Mouse (Mus musculus) cerebellum, adult 2 months (tissue): ENCODE measurements around the gene Zfhx3. TPM values are rescaled to one million over a fixed set of nuclear protein-coding genes. Genes with fewer than 3 reads are reported as not detected.

Experiments used
- DNase-seq, 2 experiments: peaks; one replicate each; pipeline ENCODE4 v3.0.0; 2021
- H3K27ac ChIP-seq: fragments of 200-500 bp; 2 replicates; pipeline ENCODE4 v1.5.1; 2012; ENCODE audit warnings: low read length, control low read depth, inconsistent platforms; ENCODE audit not compliant: insufficient read depth
- H3K27me3 ChIP-seq: fragments of 200-500 bp; 2 replicates; pipeline ENCODE4 v1.6.1; 2012; ENCODE audit warnings: inconsistent platforms, mild to moderate bottlenecking, low read length, moderate library complexity; ENCODE audit not compliant: control insufficient read depth, insufficient read depth
- H3K4me1 ChIP-seq: fragments of 200-500 bp; 2 replicates; pipeline ENCODE4 v1.6.1; 2011; ENCODE audit warnings: low read length; ENCODE audit not compliant: control insufficient read depth, insufficient read depth
- H3K4me3 ChIP-seq: fragments of 200-500 bp; replicated peaks from 2 replicates; pipeline ENCODE3; 2011; ENCODE audit warnings: mild to moderate bottlenecking, low read depth, low read length, control low read depth; ENCODE audit not compliant: insufficient read depth
- CTCF ChIP-seq: fragments of 200-500 bp; IDR thresholded peaks from 2 replicates; pipeline ENCODE4 v1.5.1; 2011; ENCODE audit warnings: low read depth, mild to moderate bottlenecking, control low read depth, low read length, moderate library complexity, borderline replicate concordance; ENCODE audit not compliant: insufficient read depth
- POLR2A ChIP-seq: fragments of 200-500 bp; IDR thresholded peaks from 2 replicates; pipeline ENCODE4 v1.6.1; 2011; ENCODE audit warnings: low read length, control low read depth, borderline replicate concordance; ENCODE audit not compliant: insufficient read depth
- WGBS: fragments of 180-500 bp; shearing (Covaris S2); methylation state at CpG from one replicate; pipeline ENCODE4 v1.1.7; 2018; 5-methylcytosine and 5-hydroxymethylcytosine counted together
- polyA plus RNA-seq: library from polyadenylated mRNA; depleted of rRNA; stranded (reverse); fragments of >200 nt; gene quantifications from 2 replicates; pipeline ENCODE4 v1.2.3, GENCODE M21; 2012

The Zfhx3 gene
- polyA plus RNA-seq, 1 experiment: 3.3 TPM

DNA sequence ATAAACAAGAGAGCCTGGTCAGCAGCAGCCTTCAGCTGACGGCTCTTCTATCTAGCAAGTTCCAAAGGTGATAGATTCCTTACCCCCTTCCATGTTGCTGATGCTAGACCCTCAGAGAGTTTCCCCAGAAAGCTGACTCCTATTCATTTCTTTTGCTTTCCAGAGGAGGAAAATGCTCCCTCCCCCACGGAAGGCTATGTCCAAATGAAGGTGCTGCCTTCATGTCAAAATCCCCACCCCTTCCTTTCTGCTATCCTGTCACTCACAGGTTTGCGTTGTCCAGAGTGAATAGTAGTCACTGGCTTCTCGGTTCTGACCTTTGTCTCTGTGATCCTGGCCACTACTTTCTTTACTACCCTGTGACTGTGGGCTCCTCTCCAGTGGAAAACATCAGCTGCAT, 406.3 kb downstream of the Zfhx3 start:
- no peak for DNase-seq
- TF ChIP-seq CTCF (no peak), POLR2A (no peak)
- H3K27ac ChIP-seq: no peak overlapping the region
- no peak overlapping the region for H3K4me3 ChIP-seq
- H3K4me1 ChIP-seq: no peaks in the 10 kb centered on the region
- no peaks in the 10 kb centered on the region for H3K27me3 ChIP-seq
- 50% methylated on average over 4 of the region's 4 CpGs for WGBS

- no peak overlapping the region for H3K4me3 ChIP-seq
- TF ChIP-seq CTCF (no peak), POLR2A (no peak)
- 21% methylated on average over 10 of the region's 10 CpGs for WGBS
- DNase-seq: no peak
- no peak overlapping the region for H3K27ac ChIP-seq
- no peaks in the 10 kb centered on the region for H3K27me3 ChIP-seq
- H3K4me1 ChIP-seq: no peaks in the 10 kb centered on the region
Measured at GRCm38 (mm10) chr8:108355119-108355777, 412.8 kb downstream of the Zfhx3 start.

GRCm38 (mm10) chr8:108361402-108361801, 419.0 kb downstream of the Zfhx3 start:
- Histone ChIP-seq H3K27ac (no peak overlapping the region), H3K27me3 (no peaks in the 10 kb centered on the region), H3K4me3 (no peak overlapping the region), H3K4me1 (no peaks in the 10 kb centered on the region)
- no peak for DNase-seq
- no peak for TF ChIP-seq CTCF
- no peak for TF ChIP-seq POLR2A
- 41% methylated on average over 4 of the region's 4 CpGs for WGBS

DNA sequence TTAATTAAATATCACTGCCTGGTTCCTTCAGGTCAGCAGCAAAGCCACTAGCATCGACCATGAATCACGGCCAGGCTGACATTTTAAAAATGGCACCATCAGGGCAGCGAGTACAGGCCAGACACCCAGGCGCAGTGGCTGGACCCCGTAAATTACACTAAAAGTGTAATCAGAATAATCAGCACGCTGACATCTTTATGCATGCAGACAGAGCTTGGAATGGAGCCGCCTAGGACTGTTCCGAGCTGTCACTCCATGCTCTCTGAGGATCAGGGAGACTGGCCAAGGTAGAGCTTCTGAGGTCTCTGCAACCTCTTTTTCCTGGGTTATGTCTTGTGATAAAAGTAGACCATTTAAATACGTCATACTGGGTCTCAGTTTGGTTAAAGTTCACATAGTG, 420.0 kb downstream of the Zfhx3 start:
- Histone ChIP-seq H3K4me1 (no peaks in the 10 kb centered on the region), H3K4me3 (no peak overlapping the region), H3K27ac (no peak overlapping the region), H3K27me3 (no peaks in the 10 kb centered on the region)
- WGBS: 64% methylated on average over 9 of the region's 9 CpGs
- no peak for DNase-seq
- no peak for TF ChIP-seq POLR2A
- TF ChIP-seq CTCF: no peak

- DNase-seq: no peak
- H3K4me3 ChIP-seq: no peak overlapping the region
- no peak overlapping the region for H3K27ac ChIP-seq
- H3K27me3 ChIP-seq: no peaks in the 10 kb centered on the region
- TF ChIP-seq POLR2A (no peak), CTCF (no peak)
- 24% methylated on average over 5 of the region's 5 CpGs for WGBS
- H3K4me1 ChIP-seq: no peaks in the 10 kb centered on the region
Measured at GRCm38 (mm10) chr8:108363435-108363834, 421.0 kb downstream of the Zfhx3 start.

DNA sequence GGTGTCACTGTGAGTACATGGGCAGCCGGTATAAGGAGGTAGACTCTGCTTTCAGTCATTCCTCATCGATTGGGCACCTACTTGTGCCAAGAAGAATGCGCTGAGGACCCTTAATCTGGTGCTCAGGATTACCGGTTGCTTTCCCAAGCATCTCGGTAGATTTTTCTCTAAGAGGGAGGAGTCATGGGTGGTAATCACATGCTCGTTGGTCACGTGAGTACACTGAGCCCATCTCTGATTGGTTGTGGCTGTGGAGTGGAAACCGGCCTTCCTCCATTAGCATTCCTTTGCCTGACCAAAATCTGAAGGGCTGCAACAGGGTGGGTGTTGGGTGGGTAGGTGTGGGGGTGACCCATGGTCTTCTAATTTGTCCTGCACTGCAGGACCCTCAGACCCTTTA, 421.4 kb downstream of the Zfhx3 start:
- no peaks in the 10 kb centered on the region for H3K4me1 ChIP-seq
- H3K27ac ChIP-seq: no peak overlapping the region
- no peak for DNase-seq
- no peaks in the 10 kb centered on the region for H3K27me3 ChIP-seq
- WGBS: 67% methylated on average over 8 of the region's 8 CpGs
- H3K4me3 ChIP-seq: no peak overlapping the region
- TF ChIP-seq CTCF (no peak), POLR2A (no peak)

- WGBS: 15% methylated on average over 6 of the region's 6 CpGs
- DNase-seq: no peak
- no peak for TF ChIP-seq POLR2A
- TF ChIP-seq CTCF: no peak
Measured at GRCm38 (mm10) chr8:108369081-108369480, 426.6 kb downstream of the Zfhx3 start.

GRCm38 (mm10) chr8:108370731-108371130, 428.3 kb downstream of the Zfhx3 start:
- no peaks in the 10 kb centered on the region for H3K4me1 ChIP-seq
- H3K4me3 ChIP-seq: no peak overlapping the region
- H3K27me3 ChIP-seq: no peaks in the 10 kb centered on the region
- no peak overlapping the region for H3K27ac ChIP-seq
- DNase-seq: no peak
- WGBS: 93% methylated on average over 6 of the region's 6 CpGs
- TF ChIP-seq POLR2A: no peak
- no peak for TF ChIP-seq CTCF

More at GRCm38 (mm10) chr8:108369081-108369480, 426.6 kb downstream of the Zfhx3 start:
- no peak overlapping the region for H3K27ac ChIP-seq
- H3K4me1 ChIP-seq: no peaks in the 10 kb centered on the region
- no peaks in the 10 kb centered on the region for H3K27me3 ChIP-seq
- H3K4me3 ChIP-seq: no peak overlapping the region
